Mouse (Mus musculus) spleen, adult 2 months (tissue): ENCODE data around the gene Gpsm2.
A peak's percentile ranks its signal among the peaks of the same experiment; 100 is the strongest.

Experiments
- CTCF ChIP-seq: fragments of 200-500 bp; IDR thresholded peaks from 2 replicates; pipeline ENCODE4 v1.5.1; 2011; ENCODE audit warnings: mild to moderate bottlenecking, inconsistent platforms; ENCODE audit not compliant: insufficient read depth, insufficient read length, insufficient replicate concordance; ENCODE audit errors: extremely low read depth
- POLR2A ChIP-seq: fragments of 200-500 bp; IDR thresholded peaks from 2 replicates; pipeline ENCODE4 v1.6.1; 2011; ENCODE audit warnings: low read depth, low read length, inconsistent platforms

GRCm38 (mm10) chr3:108770725-108771368, 48.7 kb upstream of the Gpsm2 start:
- TF ChIP-seq CTCF = peak; percentile 25; the same call in 1 of the 2 replicates
- no peak for TF ChIP-seq POLR2A
